Mouse (Mus musculus) kidney, embryonic 15.5 days (tissue): ENCODE results near the gene Ube2h. TPM values are rescaled to one million over a fixed set of nuclear protein-coding genes. Genes with fewer than 3 reads are reported as not detected.

ENCODE experiments used
- ATAC-seq: fragments of 200-750 bp; cut with Nextera tagmentation; replicated peaks from 2 replicates; pipeline ENCODE4 v1.8.0; 2017; ENCODE audit warnings: moderate TSS enrichment; ENCODE audit not compliant: low FRiP score
- H3K27ac ChIP-seq: fragments of 300-500 bp; sonication (generic); 2 replicates; pipeline ENCODE4 v1.5.1; 2015; ENCODE audit warnings: mild to moderate bottlenecking, inconsistent platforms
- H3K27me3 ChIP-seq: fragments of 300-500 bp; sonication (generic); 2 replicates; pipeline ENCODE4 v1.6.1; 2015; ENCODE audit warnings: inconsistent platforms
- H3K36me3 ChIP-seq: fragments of 300-500 bp; sonication (generic); 2 replicates; pipeline ENCODE4 v1.6.1; 2015; ENCODE audit warnings: inconsistent platforms
- H3K4me1 ChIP-seq: fragments of 300-500 bp; sonication (generic); 2 replicates; pipeline ENCODE4 v1.6.1; 2015; ENCODE audit warnings: inconsistent platforms
- H3K4me2 ChIP-seq: fragments of 300-500 bp; sonication (generic); 2 replicates; pipeline ENCODE4 v1.6.1; 2015; ENCODE audit warnings: moderate library complexity, mild to moderate bottlenecking, inconsistent platforms
- H3K4me3 ChIP-seq: fragments of 300-500 bp; sonication (generic); replicated peaks from 2 replicates; pipeline ENCODE4 v1.5.1; 2015; ENCODE audit warnings: mild to moderate bottlenecking, inconsistent platforms
- H3K9ac ChIP-seq: fragments of 300-500 bp; sonication (generic); 2 replicates; pipeline ENCODE4 v1.6.1; 2015; ENCODE audit warnings: mild to moderate bottlenecking, inconsistent platforms
- H3K9me3 ChIP-seq: fragments of 300-500 bp; sonication (generic); replicated peaks from 2 replicates; pipeline ENCODE4 v1.6.1; 2016; ENCODE audit warnings: inconsistent platforms
- WGBS: fragments of 180-500 bp; shearing (Covaris S2); methylation state at CpG from one replicate; pipeline ENCODE4 v1.1.7; 2015; ENCODE audit warnings: mixed read lengths; 5-methylcytosine and 5-hydroxymethylcytosine counted together
- polyA plus RNA-seq: library from polyadenylated mRNA; unstranded; fragments of >200 nt; fragmentation: Nextera tagmentation; extraction: Ambion mirVana; gene quantifications from 2 replicates; pipeline ENCODE4 v1.2.1, GENCODE M21; 2015

The Ube2h gene
- polyA plus RNA-seq, 1 experiment from 2014 or later = 50.6 TPM

- Histone ChIP-seq H3K4me2 (no peak overlapping the region), H3K9me3 (no peaks in the 10 kb centered on the region), H3K27ac (no peak overlapping the region), H3K4me3 (no peak overlapping the region), H3K27me3 (no peaks in the 10 kb centered on the region), H3K36me3 (peaks cover 47% of the 10 kb centered on the region), H3K9ac (no peak overlapping the region), H3K4me1 (no peaks in the 10 kb centered on the region; the same call in 1 of the 2 replicates)
- WGBS = 80% methylated on average over 6 of the region's 6 CpGs
- no peak for ATAC-seq
Measured at GRCm38 (mm10) chr6:30239207-30239606, 65.1 kb downstream of the Ube2h start.

DNA sequence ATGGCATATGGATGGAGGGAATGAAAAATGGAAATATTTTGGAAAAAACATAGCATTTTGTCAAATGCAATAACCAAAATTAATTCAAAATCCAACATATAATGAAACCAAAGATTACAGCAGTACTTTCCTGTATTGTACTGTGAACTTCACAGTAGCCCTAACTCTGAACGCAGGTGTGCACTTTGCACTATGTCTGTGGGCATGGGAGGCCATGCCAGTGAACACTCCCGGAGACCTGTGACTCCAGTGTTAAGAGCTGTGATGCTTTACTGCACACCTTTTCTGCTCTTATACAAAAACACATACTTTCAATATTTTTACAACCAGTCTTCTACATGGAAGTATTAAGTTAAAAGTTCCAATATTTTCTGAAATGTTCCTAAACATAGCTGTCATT, 66.3 kb downstream of the Ube2h start:
- Histone ChIP-seq H3K4me2 (no peak overlapping the region), H3K9me3 (no peaks in the 10 kb centered on the region), H3K27me3 (no peaks in the 10 kb centered on the region), H3K9ac (no peak overlapping the region), H3K36me3 (peaks cover 46% of the 10 kb centered on the region), H3K4me3 (no peak overlapping the region), H3K27ac (no peak overlapping the region), H3K4me1 (no peaks in the 10 kb centered on the region)
- WGBS = 85% methylated on average over 2 of the region's 2 CpGs
- ATAC-seq = no peak

- Histone ChIP-seq H3K36me3 (peaks cover 43% of the 10 kb centered on the region), H3K27ac (no peak overlapping the region), H3K4me1 (no peaks in the 10 kb centered on the region), H3K4me2 (no peak overlapping the region), H3K4me3 (no peak overlapping the region), H3K9ac (no peak overlapping the region), H3K27me3 (no peaks in the 10 kb centered on the region), H3K9me3 (no peaks in the 10 kb centered on the region)
- ATAC-seq = no peak
- 90% methylated on average over 1 of the region's 1 CpGs for WGBS
Measured at GRCm38 (mm10) chr6:30236564-30236963, 67.8 kb downstream of the Ube2h start.

GRCm38 (mm10) chr6:30231758-30232293, 72.5 kb downstream of the Ube2h start:
- Histone ChIP-seq H3K27ac (no peak overlapping the region), H3K4me1 (no peaks in the 10 kb centered on the region), H3K4me2 (no peak overlapping the region), H3K27me3 (no peaks in the 10 kb centered on the region), H3K9me3 (no peaks in the 10 kb centered on the region), H3K9ac (no peak overlapping the region), H3K36me3 (peaks cover 31% of the 10 kb centered on the region), H3K4me3 (no peak overlapping the region)
- no peak for ATAC-seq
- 85% methylated on average over 4 of the region's 4 CpGs for WGBS

- no peaks in the 10 kb centered on the region for H3K4me1 ChIP-seq
- no peaks in the 10 kb centered on the region for H3K27me3 ChIP-seq
- 79% methylated on average over 7 of the region's 7 CpGs for WGBS
- H3K4me3 ChIP-seq = no peak overlapping the region
- H3K9me3 ChIP-seq = no peaks in the 10 kb centered on the region
- no peak overlapping the region for H3K27ac ChIP-seq
- H3K4me2 ChIP-seq = no peak overlapping the region
- no peak for ATAC-seq
- H3K36me3 ChIP-seq = peaks cover 35% of the 10 kb centered on the region
- no peak overlapping the region for H3K9ac ChIP-seq
Measured at GRCm38 (mm10) chr6:30230246-30230645, 74.1 kb downstream of the Ube2h start.

- Histone ChIP-seq H3K4me2 (no peak overlapping the region), H3K4me3 (no peak overlapping the region), H3K4me1 (no peaks in the 10 kb centered on the region), H3K9ac (no peak overlapping the region), H3K27me3 (no peaks in the 10 kb centered on the region), H3K9me3 (no peaks in the 10 kb centered on the region), H3K36me3 (peaks cover 38% of the 10 kb centered on the region), H3K27ac (no peak overlapping the region)
- WGBS = 78% methylated on average over 2 of the region's 2 CpGs
- no peak for ATAC-seq
Measured at GRCm38 (mm10) chr6:30228921-30229320, 75.4 kb downstream of the Ube2h start.

GRCm38 (mm10) chr6:30228353-30228752, 76.0 kb downstream of the Ube2h start:
- peaks cover 34% of the 10 kb centered on the region for H3K36me3 ChIP-seq
- ATAC-seq = no peak
- no peak overlapping the region for H3K4me2 ChIP-seq
- H3K9me3 ChIP-seq = no peaks in the 10 kb centered on the region
- no peak overlapping the region for H3K9ac ChIP-seq
- no peak overlapping the region for H3K4me3 ChIP-seq
- 75% methylated on average over 5 of the region's 5 CpGs for WGBS
- no peak overlapping the region for H3K27ac ChIP-seq
- H3K4me1 ChIP-seq = no peaks in the 10 kb centered on the region
- no peaks in the 10 kb centered on the region for H3K27me3 ChIP-seq

GRCm38 (mm10) chr6:30226971-30227700, 77.2 kb downstream of the Ube2h start:
- Histone ChIP-seq H3K27me3 (no peaks in the 10 kb centered on the region), H3K9me3 (no peaks in the 10 kb centered on the region), H3K4me2 (no peak overlapping the region), H3K4me1 (no peaks in the 10 kb centered on the region), H3K27ac (no peak overlapping the region), H3K4me3 (no peak overlapping the region), H3K36me3 (peaks cover 34% of the 10 kb centered on the region), H3K9ac (no peak overlapping the region)
- 78% methylated on average over 7 of the region's 7 CpGs for WGBS
- no peak for ATAC-seq

GRCm38 (mm10) chr6:30224693-30225092, 79.6 kb downstream of the Ube2h start:
- ATAC-seq = no peak
- WGBS = 92% methylated on average over 1 of the region's 1 CpGs
- Histone ChIP-seq H3K27me3 (no peaks in the 10 kb centered on the region), H3K4me1 (no peaks in the 10 kb centered on the region), H3K36me3 (peaks cover 46% of the 10 kb centered on the region), H3K4me2 (no peak overlapping the region), H3K27ac (no peak overlapping the region), H3K4me3 (no peak overlapping the region), H3K9me3 (no peaks in the 10 kb centered on the region), H3K9ac (no peak overlapping the region)

GRCm38 (mm10) chr6:30222321-30222720, 82.0 kb downstream of the Ube2h start:
- Histone ChIP-seq H3K9me3 (no peaks in the 10 kb centered on the region), H3K36me3 (peaks cover 56% of the 10 kb centered on the region), H3K9ac (no peak overlapping the region), H3K4me2 (no peak overlapping the region), H3K27ac (no peak overlapping the region), H3K4me3 (no peak overlapping the region), H3K27me3 (no peaks in the 10 kb centered on the region), H3K4me1 (no peaks in the 10 kb centered on the region)
- no peak for ATAC-seq
- WGBS = 97% methylated on average over 1 of the region's 1 CpGs

GRCm38 (mm10) chr6:30217581-30217980, 86.8 kb downstream of the Ube2h start:
- H3K36me3 ChIP-seq = peaks cover 56% of the 10 kb centered on the region
- H3K4me2 ChIP-seq = no peak overlapping the region
- no peak overlapping the region for H3K4me3 ChIP-seq
- no peaks in the 10 kb centered on the region for H3K27me3 ChIP-seq
- H3K27ac ChIP-seq = no peak overlapping the region
- no peaks in the 10 kb centered on the region for H3K4me1 ChIP-seq
- no peak overlapping the region for H3K9ac ChIP-seq
- H3K9me3 ChIP-seq = no peaks in the 10 kb centered on the region
- no peak for ATAC-seq
- 89% methylated on average over 3 of the region's 3 CpGs for WGBS

DNA sequence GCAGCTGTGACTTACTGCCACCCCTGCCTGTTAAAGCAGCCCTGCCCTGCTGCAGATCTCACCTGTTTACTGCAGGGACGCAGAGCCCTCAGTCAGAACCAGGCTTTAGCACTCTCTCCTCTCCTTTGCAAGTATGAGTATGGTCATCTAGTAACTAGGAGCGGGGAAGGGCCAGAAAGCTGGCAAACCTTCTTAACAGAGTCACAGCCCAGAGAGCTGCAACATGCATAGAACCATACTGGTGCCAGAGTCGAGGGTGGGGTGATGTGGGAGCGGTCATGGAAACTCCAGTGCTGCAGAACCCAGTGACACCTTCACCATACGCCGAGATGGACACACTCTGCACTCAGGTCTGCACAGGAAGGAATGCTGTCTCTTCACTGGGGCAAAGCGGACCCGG, 91.9 kb downstream of the Ube2h start:
- Histone ChIP-seq H3K27me3 (no peaks in the 10 kb centered on the region), H3K4me1 (0 out of 2 replicates have a peak, but pooled peaks cover 5% of the 10 kb centered on the region), H3K9me3 (no peaks in the 10 kb centered on the region), H3K27ac (no peak overlapping the region), H3K4me3 (no peak overlapping the region), H3K9ac (no peak overlapping the region), H3K36me3 (peaks cover 24% of the 10 kb centered on the region), H3K4me2 (no peak overlapping the region)
- ATAC-seq = no peak
- WGBS = 95% methylated on average over 8 of the region's 8 CpGs
